ENCODE assay signal across 25 mouse cellular contexts in the genomic region with DNA sequence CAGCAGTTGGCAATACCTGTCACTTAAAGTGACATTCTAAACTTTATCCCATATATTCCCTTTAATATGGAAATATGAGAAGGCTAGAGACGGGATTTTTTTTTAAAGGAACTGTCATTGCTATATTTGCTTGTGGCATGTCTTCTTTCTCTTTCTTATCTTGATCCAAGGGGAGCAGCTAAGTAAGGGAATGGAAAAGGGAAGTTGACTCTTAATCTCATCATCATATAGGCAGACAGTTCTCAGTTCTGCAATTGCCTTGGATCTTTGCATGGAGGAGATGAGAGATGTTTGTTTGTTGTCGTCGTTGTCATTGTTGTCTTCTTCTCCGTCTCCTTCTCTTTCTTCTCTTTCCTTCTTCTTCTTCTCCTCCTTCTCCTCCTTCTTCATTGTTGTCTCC.
DNase-seq lines count a peak whose midpoint lies in the region; ATAC-seq and TF ChIP-seq lines count a peak whose summit lies in the region.
"Had no signal": no experiment of that assay in that cellular context is flagged by ENCODE, and none has a peak within 500 bp of the region (broad histone marks: within the 10 kb centered on the region; RNA-seq: fewer than 3 reads in every experiment).

No protein-coding gene starts in this region.

- 87% methylated on average over 4 of the region's 4 CpGs for WGBS in midbrain, embryonic 11.5 days
- 82% methylated on average over 4 of the region's 4 CpGs for WGBS in midbrain, postnatal 0 days

- TF ChIP-seq CTCF in midbrain, postnatal 0 days (IDR thresholded peaks at IDR 0.05), result no peak

- H3K4me1 ChIP-seq in midbrain, embryonic 11.5 days (ENCODE audit: control insufficient read depth, insufficient read depth, low read length), result no peaks in the 10 kb centered on the region
- no peaks in the 10 kb centered on the region for H3K4me1 ChIP-seq in midbrain, postnatal 0 days (ENCODE audit: insufficient read depth, low read length)
- H3K4me1 ChIP-seq: embryonic facial prominence, embryonic 13.5 days; embryonic facial prominence, embryonic 15.5 days; forebrain, embryonic 10.5 days; forebrain, embryonic 12.5 days had no signal

- DNase-seq in midbrain, embryonic 11.5 days (ENCODE audit: low spot score, missing footprints), result peak; percentile 2
- DNase-seq in midbrain, postnatal 0 days (ENCODE audit: low spot score), result no peak
- no peak for DNase-seq in heart, adult 8-10 months (ENCODE audit: low spot score)
- DNase-seq in yolk sac, embryonic 10.5 days (ENCODE audit: low spot score), result no peak
- DNase-seq in testis, postnatal 14 days (ENCODE audit: low spot score), result no peak
- DNase-seq: adrenal gland, adult 8-10 months; adrenal gland, postnatal 14 days; adrenal gland, postnatal 36 days; cerebellum, adult 11-12 months; cerebellum, adult 2 months; cerebellum, adult 9-10 months; cerebellum, postnatal 10 days; cerebellum, postnatal 25 days; embryo, embryonic 11 days had no signal

- no peak overlapping the region for H3K4me3 ChIP-seq in midbrain, embryonic 11.5 days (ENCODE audit: low read depth, low read length)
- H3K4me3 ChIP-seq in midbrain, postnatal 0 days (ENCODE audit: low read depth, low read length), result no peak overlapping the region
- H3K4me3 ChIP-seq: embryonic facial prominence, embryonic 13.5 days; embryonic facial prominence, embryonic 15.5 days; erythroblast, embryonic 14.5 days; forebrain, embryonic 10.5 days; forebrain, embryonic 12.5 days had no signal

- no peak overlapping the region for H3K27ac ChIP-seq in midbrain, embryonic 11.5 days (ENCODE audit: low read depth, low read length)
- H3K27ac ChIP-seq in midbrain, postnatal 0 days (ENCODE audit: low read depth, low read length), result no peak overlapping the region
- H3K27ac ChIP-seq: embryonic facial prominence, embryonic 13.5 days; embryonic facial prominence, embryonic 15.5 days; forebrain, embryonic 10.5 days; forebrain, embryonic 12.5 days had no signal

- no peak for ATAC-seq in midbrain, embryonic 11.5 days (ENCODE audit: low FRiP score)
- no peak for ATAC-seq in midbrain, postnatal 0 days (ENCODE audit: low FRiP score)
- peak; percentile 73; the same call in 1 of the 2 replicates for ATAC-seq in common myeloid progenitor, adult 5-6 weeks (replicated peaks; ENCODE audit: low read depth, poor library complexity, severe bottlenecking)
- peak; percentile 57 for ATAC-seq in megakaryocyte, adult 5-6 weeks (ENCODE audit: poor library complexity, severe bottlenecking)
- ATAC-seq: activated CD4-positive, CD25-positive, alpha-beta regulatory T cell, adult 4 months; forebrain, embryonic 14.5 days; forebrain, embryonic 16.5 days; Patski had no signal

- H3K4me2 ChIP-seq in midbrain, embryonic 11.5 days, result no peak overlapping the region
- no peak overlapping the region for H3K4me2 ChIP-seq in midbrain, postnatal 0 days (ENCODE audit: low read depth, low read length, poor library complexity, severe bottlenecking)
- H3K4me2 ChIP-seq: embryonic facial prominence, embryonic 13.5 days; embryonic facial prominence, embryonic 15.5 days; forebrain, embryonic 12.5 days had no signal

- H3K9me3 ChIP-seq in midbrain, embryonic 11.5 days (ENCODE audit: control insufficient read depth, low read length), result no peaks in the 10 kb centered on the region
- H3K9me3 ChIP-seq in midbrain, postnatal 0 days (ENCODE audit: low read length), result no peaks in the 10 kb centered on the region
- H3K9me3 ChIP-seq: embryonic facial prominence, embryonic 13.5 days; embryonic facial prominence, embryonic 15.5 days; forebrain, embryonic 10.5 days; forebrain, embryonic 12.5 days had no signal

- no peaks in the 10 kb centered on the region for H3K27me3 ChIP-seq in midbrain, embryonic 11.5 days (ENCODE audit: control insufficient read depth, insufficient read depth, low read length)
- H3K27me3 ChIP-seq in midbrain, postnatal 0 days (ENCODE audit: insufficient read depth, low read length), result no peaks in the 10 kb centered on the region
- H3K27me3 ChIP-seq: embryonic facial prominence, embryonic 13.5 days; embryonic facial prominence, embryonic 15.5 days; forebrain, embryonic 12.5 days had no signal

- H3K36me3 ChIP-seq in midbrain, embryonic 11.5 days (ENCODE audit: control insufficient read depth, insufficient read depth, low read length), result no peaks in the 10 kb centered on the region
- no peaks in the 10 kb centered on the region for H3K36me3 ChIP-seq in midbrain, postnatal 0 days (ENCODE audit: insufficient read depth, low read length)
- H3K36me3 ChIP-seq: embryonic facial prominence, embryonic 13.5 days; embryonic facial prominence, embryonic 15.5 days; forebrain, embryonic 10.5 days; forebrain, embryonic 12.5 days had no signal

- no peak overlapping the region for H3K9ac ChIP-seq in midbrain, embryonic 11.5 days (ENCODE audit: low read length)
- H3K9ac ChIP-seq in midbrain, postnatal 0 days (replicated peaks; ENCODE audit: low read length, poor library complexity, severe bottlenecking), result no peak overlapping the region
- H3K9ac ChIP-seq: embryonic facial prominence, embryonic 13.5 days; embryonic facial prominence, embryonic 15.5 days; forebrain, embryonic 12.5 days had no signal

Comparison
In these comparisons a context has a peak if more than half of its experiments do, and no peak if none do; other contexts are left out.
1. ATAC-seq: peak in common myeloid progenitor, adult 5-6 weeks (single experiment) and megakaryocyte, adult 5-6 weeks (single experiment); none in midbrain, embryonic 11.5 days (single experiment) and midbrain, postnatal 0 days (single experiment).